Mouse (Mus musculus): Measurements from ENCODE around the gene Gabpa. TPM values are rescaled to one million over a fixed set of nuclear protein-coding genes. Genes with fewer than 3 reads are reported as not detected.

The Gabpa gene
- polyA plus RNA-seq, 1 experiment from 2014 or later = 15.2 TPM

GRCm38 (mm10) chr16:84911477-84912165 lies 76.9 kb downstream of the Gabpa start:
- no peak for ATAC-seq (ENCODE audit: insufficient read depth)
- H3K4me3 ChIP-seq (replicated peaks) = no peak overlapping the region
- H3K27ac ChIP-seq (replicated peaks) = no peak overlapping the region
- no peaks in the 10 kb centered on the region for H3K9me3 ChIP-seq (replicated peaks)
- no peak overlapping the region for H3K9ac ChIP-seq
- H3K4me2 ChIP-seq = no peak overlapping the region
- WGBS (ENCODE audit: insufficient replicate concordance) = 74% methylated on average over 8 of the region's 8 CpGs
- H3K36me3 ChIP-seq (replicated peaks) = no peaks in the 10 kb centered on the region
- H3K27me3 ChIP-seq = no peaks in the 10 kb centered on the region
- no peaks in the 10 kb centered on the region for H3K4me1 ChIP-seq (replicated peaks)

Other genes starting within 250 kb of the Gabpa start
- gene Mrpl39, start 99.2 kb upstream of the Gabpa start, polyA plus RNA-seq (2015; fragmentation: Nextera tagmentation; extraction: Ambion mirVana) = 22.4 and 24.6 TPM in 2 replicates
- 2.0 and 2.3 TPM in 2 replicates for gene Jam2, start 60.8 kb upstream of the Gabpa start, polyA plus RNA-seq (2015; fragmentation: Nextera tagmentation; extraction: Ambion mirVana)
- 437 and 514 TPM in 2 replicates for gene Atp5j, start 700 bp downstream of the Gabpa start, polyA plus RNA-seq (2015; fragmentation: Nextera tagmentation; extraction: Ambion mirVana)